Mouse (Mus musculus): ENCODE measurements around the gene March8.

GRCm38 (mm10) chr6:116419699-116420098 lies 81.9 kb downstream of the March8 start:
- no peak for TF ChIP-seq GATA1 (IDR thresholded peaks at IDR 0.05; ENCODE audit: low read length)
- TF ChIP-seq TAL1 (IDR thresholded peaks at IDR 0.05; ENCODE audit: low read length), result no peak
